Mouse (Mus musculus): ENCODE results near the gene Olfr1154. TPM values are rescaled to one million over a fixed set of nuclear protein-coding genes. Genes with fewer than 3 reads are reported as not detected.

Gene Olfr1154
- not detected in 2 replicates for polyA plus RNA-seq (2015; fragmentation: Nextera tagmentation; extraction: Ambion mirVana)

DNA sequence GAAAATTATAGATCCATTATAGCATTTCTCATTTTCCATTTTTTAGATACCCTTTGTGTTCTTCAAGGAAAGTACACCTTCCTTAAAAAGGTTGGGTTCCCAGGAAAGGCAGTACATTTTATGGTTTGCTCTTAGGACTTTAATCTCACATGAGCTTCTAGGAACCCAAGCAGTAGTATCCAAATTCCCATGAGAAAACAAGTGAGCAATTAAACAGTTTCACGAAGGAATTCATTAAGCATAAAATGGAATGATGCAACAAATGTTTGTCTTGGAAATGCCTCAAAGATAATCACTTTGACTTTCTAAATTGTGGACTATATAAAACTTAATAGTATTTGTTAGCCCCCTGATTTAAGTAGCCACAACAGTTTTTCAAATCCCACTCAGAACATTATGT lies at the start of gene Olfr1154:
Gene Olfr1154, minus strand, starts transcription at position 101 of the 400 bp plus-strand sequence.
- no peaks in the 10 kb centered on the region for H3K27me3 ChIP-seq (replicated peaks)
- no peaks in the 10 kb centered on the region for H3K9me3 ChIP-seq
- no peak for ATAC-seq
- H3K36me3 ChIP-seq: no peaks in the 10 kb centered on the region
- no peaks in the 10 kb centered on the region for H3K4me1 ChIP-seq (replicated peaks)
- H3K4me3 ChIP-seq (replicated peaks): no peak within 1 kb of the TSS
- no peak within 1 kb of the TSS for H3K27ac ChIP-seq
- no peak within 1 kb of the TSS for H3K9ac ChIP-seq
- WGBS: 80% methylated on average over 1 of the region's 1 CpGs
- H3K4me2 ChIP-seq (replicated peaks): no peak within 1 kb of the TSS

DNA sequence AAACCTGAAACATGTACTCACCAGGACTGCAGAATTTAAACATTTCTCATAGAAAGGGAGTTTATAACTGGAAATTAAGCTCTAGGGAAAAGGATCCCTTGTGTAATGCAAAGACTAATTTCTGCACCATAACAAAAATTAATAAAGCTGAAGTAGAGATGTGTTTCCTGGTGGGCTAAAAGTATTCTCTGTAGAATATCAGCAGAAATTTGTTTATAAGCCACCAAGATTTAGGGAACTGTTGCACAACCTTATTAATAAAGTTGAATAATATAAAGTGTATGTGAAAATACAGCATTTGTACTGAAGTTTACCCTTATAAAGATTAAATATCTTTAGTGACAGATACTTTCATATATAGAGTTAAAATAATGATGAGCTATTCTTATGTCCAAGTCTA lies 48.0 kb upstream of the Olfr1154 start, which contains the start of gene Olfr1156:
Gene Olfr1156, minus strand, starts transcription at position 101 of the 400 bp plus-strand sequence.
- H3K9me3 ChIP-seq: no peaks in the 10 kb centered on the region
- H3K4me3 ChIP-seq (replicated peaks): no peak within 1 kb of the TSS
- H3K9ac ChIP-seq: no peak within 1 kb of the TSS
- no peaks in the 10 kb centered on the region for H3K27me3 ChIP-seq (replicated peaks)
- no peaks in the 10 kb centered on the region for H3K36me3 ChIP-seq
- H3K4me2 ChIP-seq (replicated peaks): no peak within 1 kb of the TSS
- no peak within 1 kb of the TSS for H3K27ac ChIP-seq
- no peaks in the 10 kb centered on the region for H3K4me1 ChIP-seq (replicated peaks)
- ATAC-seq: no peak

DNA sequence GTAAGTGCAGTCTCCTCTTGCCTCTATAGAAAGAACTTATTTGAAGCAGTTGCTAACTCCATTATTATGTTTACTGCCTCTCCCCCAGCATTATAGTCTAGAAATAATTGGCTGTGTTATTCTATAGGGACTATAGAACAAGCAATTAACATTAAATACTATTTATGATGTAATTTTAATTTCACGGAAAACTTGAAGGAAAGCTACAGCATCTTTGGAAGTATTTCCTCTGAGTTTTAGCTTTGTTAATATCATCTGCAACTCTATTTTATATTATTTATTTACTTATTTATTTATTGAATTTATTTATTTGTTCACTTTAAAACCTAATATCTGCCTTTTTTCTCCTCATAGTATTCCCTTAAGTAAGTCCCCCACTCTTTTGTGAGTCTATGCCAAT lies 40.1 kb upstream of the Olfr1154 start, which contains the start of gene Olfr1155:
Gene Olfr1155, minus strand, starts transcription at position 101 of the 400 bp plus-strand sequence.
- H3K9ac ChIP-seq: no peak within 1 kb of the TSS
- no peaks in the 10 kb centered on the region for H3K36me3 ChIP-seq
- no peak within 1 kb of the TSS for H3K4me2 ChIP-seq (replicated peaks)
- 98% methylated on average over 1 of the region's 1 CpGs for WGBS
- H3K4me3 ChIP-seq (replicated peaks): no peak within 1 kb of the TSS
- H3K4me1 ChIP-seq (replicated peaks): no peaks in the 10 kb centered on the region
- no peaks in the 10 kb centered on the region for H3K27me3 ChIP-seq (replicated peaks)
- no peak for ATAC-seq
- no peak within 1 kb of the TSS for H3K27ac ChIP-seq
- H3K9me3 ChIP-seq: no peaks in the 10 kb centered on the region

DNA sequence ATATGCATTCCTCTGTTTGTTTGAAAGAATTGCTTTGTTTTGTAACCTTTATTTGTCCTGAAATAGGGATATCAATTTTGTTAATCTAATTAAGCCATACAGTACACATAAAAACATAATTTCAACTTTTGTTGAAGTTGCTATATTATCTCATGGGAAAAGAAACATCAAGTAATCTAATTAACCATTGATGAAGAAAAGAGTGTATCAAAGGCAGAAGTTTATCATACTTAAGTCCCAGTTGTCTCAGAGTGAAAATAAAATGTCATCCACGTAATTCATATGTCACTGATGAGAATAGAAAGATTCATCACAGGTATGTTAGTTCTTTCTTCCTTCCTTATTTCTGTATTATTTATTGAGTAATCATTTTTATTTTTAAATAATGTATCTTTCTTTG lies 10.3 kb downstream of the Olfr1154 start, which contains the start of gene Olfr1153:
Gene Olfr1153, plus strand, starts transcription at position 301 of the 400 bp plus-strand sequence.
- H3K9ac ChIP-seq: no peak within 1 kb of the TSS
- no peak within 1 kb of the TSS for H3K4me2 ChIP-seq (replicated peaks)
- H3K36me3 ChIP-seq: no peaks in the 10 kb centered on the region
- no peaks in the 10 kb centered on the region for H3K4me1 ChIP-seq (replicated peaks)
- 70% methylated on average over 1 of the region's 1 CpGs for WGBS
- H3K27me3 ChIP-seq (replicated peaks): no peaks in the 10 kb centered on the region
- no peak for ATAC-seq
- H3K9me3 ChIP-seq: no peaks in the 10 kb centered on the region
- no peak within 1 kb of the TSS for H3K4me3 ChIP-seq (replicated peaks)
- H3K27ac ChIP-seq: no peak within 1 kb of the TSS

DNA sequence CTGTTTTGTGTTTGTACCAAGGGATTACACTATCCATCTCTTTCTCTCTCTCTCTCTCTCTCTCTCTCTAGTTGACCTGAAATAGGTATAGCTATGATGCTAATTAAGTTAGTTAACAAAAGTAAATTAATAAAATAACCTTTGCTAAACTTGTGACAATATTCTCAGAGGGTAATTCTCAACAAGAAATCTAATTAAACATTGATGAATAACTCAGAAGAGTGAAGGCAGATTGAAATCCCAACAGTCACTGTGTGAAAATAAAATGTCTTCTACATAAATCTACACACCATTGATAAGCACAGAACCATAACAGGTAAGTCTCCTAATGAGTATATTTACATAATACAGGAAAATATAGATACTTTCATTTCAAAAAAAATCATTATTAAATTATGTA lies 38.8 kb downstream of the Olfr1154 start, which contains the start of gene Olfr1152:
Gene Olfr1152, plus strand, starts transcription at position 301 of the 400 bp plus-strand sequence.
- no peak for ATAC-seq
- Histone ChIP-seq H3K4me1 (replicated peaks) (no peaks in the 10 kb centered on the region), H3K4me3 (replicated peaks) (no peak within 1 kb of the TSS), H3K27ac (no peak within 1 kb of the TSS), H3K9me3 (no peaks in the 10 kb centered on the region), H3K36me3 (no peaks in the 10 kb centered on the region), H3K4me2 (replicated peaks) (no peak within 1 kb of the TSS), H3K27me3 (replicated peaks) (no peaks in the 10 kb centered on the region), H3K9ac (no peak within 1 kb of the TSS)

DNA sequence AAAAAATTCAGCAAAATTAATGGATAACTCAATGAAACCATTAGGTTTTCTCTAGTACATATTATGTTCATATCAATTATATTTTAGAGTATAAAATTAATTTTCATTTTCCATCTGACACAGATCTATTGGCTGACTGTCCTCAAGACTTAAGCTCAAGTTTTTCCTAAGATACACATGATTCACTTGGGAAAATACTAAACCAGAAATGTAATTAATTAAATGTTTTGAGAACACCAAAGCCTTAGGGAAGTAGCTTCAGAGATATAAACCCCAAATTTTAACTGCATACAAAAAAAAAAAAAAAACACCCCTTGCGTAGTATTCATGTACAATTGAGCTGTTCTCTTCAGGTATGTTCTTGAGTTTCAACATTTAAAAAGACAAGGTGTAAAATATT lies 49.4 kb downstream of the Olfr1154 start, which contains the start of gene Olfr1151:
Gene Olfr1151, plus strand, starts transcription at position 301 of the 400 bp plus-strand sequence.
- H3K27me3 ChIP-seq (replicated peaks): no peaks in the 10 kb centered on the region
- no peak within 1 kb of the TSS for H3K9ac ChIP-seq
- H3K36me3 ChIP-seq: no peaks in the 10 kb centered on the region
- H3K4me1 ChIP-seq (replicated peaks): no peaks in the 10 kb centered on the region
- 94% methylated on average over 1 of the region's 1 CpGs for WGBS
- no peaks in the 10 kb centered on the region for H3K9me3 ChIP-seq
- no peak for ATAC-seq
- no peak within 1 kb of the TSS for H3K4me2 ChIP-seq (replicated peaks)
- H3K4me3 ChIP-seq (replicated peaks): no peak within 1 kb of the TSS
- H3K27ac ChIP-seq: no peak within 1 kb of the TSS

Other genes with a start within 250 kb of the Olfr1154 start
- not detected in 2 replicates for gene Olfr1134, start 246.7 kb downstream of the Olfr1154 start, polyA plus RNA-seq (2015; fragmentation: Nextera tagmentation; extraction: Ambion mirVana)
- gene Olfr1135, start 231.5 kb downstream of the Olfr1154 start, polyA plus RNA-seq (2015; fragmentation: Nextera tagmentation; extraction: Ambion mirVana): not detected in 2 replicates
- not detected in 2 replicates for gene Olfr1136, start 211.2 kb downstream of the Olfr1154 start, polyA plus RNA-seq (2015; fragmentation: Nextera tagmentation; extraction: Ambion mirVana)
- not detected in 2 replicates for gene Olfr1137, start 192.0 kb downstream of the Olfr1154 start, polyA plus RNA-seq (2015; fragmentation: Nextera tagmentation; extraction: Ambion mirVana)
- not detected in 2 replicates for gene Olfr1138, start 165.2 kb downstream of the Olfr1154 start, polyA plus RNA-seq (2015; fragmentation: Nextera tagmentation; extraction: Ambion mirVana)
- gene Olfr1140, start 161.4 kb downstream of the Olfr1154 start, polyA plus RNA-seq (2015; fragmentation: Nextera tagmentation; extraction: Ambion mirVana): not detected in 2 replicates
- not detected in 2 replicates for gene Olfr1141, start 151.2 kb downstream of the Olfr1154 start, polyA plus RNA-seq (2015; fragmentation: Nextera tagmentation; extraction: Ambion mirVana)
- gene Olfr152, start 125.7 kb downstream of the Olfr1154 start, polyA plus RNA-seq (2015; fragmentation: Nextera tagmentation; extraction: Ambion mirVana): not detected in 2 replicates
- not detected in 2 replicates for gene Olfr1143, start 104.6 kb downstream of the Olfr1154 start, polyA plus RNA-seq (2015; fragmentation: Nextera tagmentation; extraction: Ambion mirVana)
- gene Olfr1145, start 95.3 kb downstream of the Olfr1154 start, polyA plus RNA-seq (2015; fragmentation: Nextera tagmentation; extraction: Ambion mirVana): not detected in 2 replicates
- not detected in 2 replicates for gene Olfr1148, start 74.6 kb downstream of the Olfr1154 start, polyA plus RNA-seq (2015; fragmentation: Nextera tagmentation; extraction: Ambion mirVana)
- gene Olfr1150-ps1, start 61.2 kb downstream of the Olfr1154 start, polyA plus RNA-seq (2015; fragmentation: Nextera tagmentation; extraction: Ambion mirVana): not detected in 2 replicates
- not detected in 2 replicates for gene Olfr1151, start 49.3 kb downstream of the Olfr1154 start, polyA plus RNA-seq (2015; fragmentation: Nextera tagmentation; extraction: Ambion mirVana)
- not detected in 2 replicates for gene Olfr1152, start 38.7 kb downstream of the Olfr1154 start, polyA plus RNA-seq (2015; fragmentation: Nextera tagmentation; extraction: Ambion mirVana)
- not detected in 2 replicates for gene Olfr1153, start 10.2 kb downstream of the Olfr1154 start, polyA plus RNA-seq (2015; fragmentation: Nextera tagmentation; extraction: Ambion mirVana)
- not detected in 2 replicates for gene Olfr1155, start 40.0 kb upstream of the Olfr1154 start, polyA plus RNA-seq (2015; fragmentation: Nextera tagmentation; extraction: Ambion mirVana)
- not detected in 2 replicates for gene Olfr1156, start 47.9 kb upstream of the Olfr1154 start, polyA plus RNA-seq (2015; fragmentation: Nextera tagmentation; extraction: Ambion mirVana)
- not detected in 2 replicates for gene Olfr1157, start 63.1 kb upstream of the Olfr1154 start, polyA plus RNA-seq (2015; fragmentation: Nextera tagmentation; extraction: Ambion mirVana)
- gene Olfr74, start 69.5 kb upstream of the Olfr1154 start, polyA plus RNA-seq (2015; fragmentation: Nextera tagmentation; extraction: Ambion mirVana): not detected in 2 replicates
- not detected in 2 replicates for gene Olfr1158, start 84.9 kb upstream of the Olfr1154 start, polyA plus RNA-seq (2015; fragmentation: Nextera tagmentation; extraction: Ambion mirVana)
- gene Olfr1160, start 103.1 kb upstream of the Olfr1154 start, polyA plus RNA-seq (2015; fragmentation: Nextera tagmentation; extraction: Ambion mirVana): not detected in 2 replicates
- gene Olfr1161, start 117.6 kb upstream of the Olfr1154 start, polyA plus RNA-seq (2015; fragmentation: Nextera tagmentation; extraction: Ambion mirVana): not detected in 2 replicates
- gene Olfr73, start 132.5 kb upstream of the Olfr1154 start, polyA plus RNA-seq (2015; fragmentation: Nextera tagmentation; extraction: Ambion mirVana): not detected in 2 replicates
- gene Olfr1162, start 146.0 kb upstream of the Olfr1154 start, polyA plus RNA-seq (2015; fragmentation: Nextera tagmentation; extraction: Ambion mirVana): not detected in 2 replicates
- not detected in 2 replicates for gene Olfr1163, start 166.7 kb upstream of the Olfr1154 start, polyA plus RNA-seq (2015; fragmentation: Nextera tagmentation; extraction: Ambion mirVana)
- gene Olfr1164, start 188.8 kb upstream of the Olfr1154 start, polyA plus RNA-seq (2015; fragmentation: Nextera tagmentation; extraction: Ambion mirVana): not detected in 2 replicates
- gene Olfr1166, start 223.1 kb upstream of the Olfr1154 start, polyA plus RNA-seq (2015; fragmentation: Nextera tagmentation; extraction: Ambion mirVana): not detected in 2 replicates